Mouse (Mus musculus) urinary bladder, postnatal 14 days (tissue): Measurements from ENCODE around the gene Igfbp4.

ENCODE experiments used
- DNase-seq: peaks from one replicate; pipeline ENCODE4 v3.0.0; 2021; ENCODE audit warnings: low spot score

Gene Igfbp4

DNA sequence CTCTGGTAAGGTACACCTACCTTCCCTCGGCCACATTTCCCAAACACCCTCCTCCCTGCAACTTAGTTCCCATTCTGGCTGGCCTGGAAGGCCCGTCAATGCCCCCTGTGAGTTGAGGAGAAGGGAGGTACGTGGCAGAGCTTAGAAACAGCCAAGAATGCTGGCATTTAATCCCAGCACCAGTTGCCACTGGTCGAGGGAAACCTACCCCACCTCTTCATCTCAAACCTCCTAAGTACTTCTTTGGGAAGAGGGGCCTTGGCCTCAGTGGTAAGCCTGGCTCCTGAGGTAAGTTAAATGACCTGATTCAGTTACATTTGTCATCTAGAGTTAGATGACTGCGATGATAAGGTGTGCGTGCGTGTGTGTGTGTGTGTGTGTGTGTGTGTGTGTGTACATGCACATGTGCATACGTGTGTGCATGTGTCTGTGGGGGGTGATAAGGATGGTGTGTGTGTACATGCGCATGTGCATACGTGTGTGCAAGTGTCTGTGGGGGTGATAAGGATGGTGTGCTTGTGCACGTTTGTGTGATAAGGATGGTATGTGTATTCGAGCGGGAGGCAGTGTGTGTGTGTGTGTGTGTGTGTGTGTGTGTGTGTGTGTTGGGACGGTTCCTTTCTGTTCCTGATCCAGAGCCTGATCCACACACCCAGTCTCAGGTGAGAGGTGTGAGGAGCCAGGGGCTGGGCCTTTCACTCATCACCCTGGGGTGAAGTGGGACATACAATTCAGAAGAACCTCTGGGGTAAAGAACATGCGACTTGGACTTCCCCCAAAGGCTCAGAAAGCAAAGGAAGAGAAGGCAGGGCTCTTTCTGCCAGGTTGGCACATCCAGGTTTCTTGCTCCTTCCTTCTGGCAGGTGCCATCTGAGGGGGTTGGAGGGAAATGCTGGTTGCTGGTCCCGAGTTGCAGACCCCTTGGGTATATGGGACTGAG, 1.1 kb downstream of the Igfbp4 start:
- no peak for DNase-seq

- no peak for DNase-seq
Measured at GRCm38 (mm10) chr11:99042834-99043431, 1.9 kb downstream of the Igfbp4 start.

GRCm38 (mm10) chr11:99043632-99044031, 2.6 kb downstream of the Igfbp4 start:
- no peak for DNase-seq

DNA sequence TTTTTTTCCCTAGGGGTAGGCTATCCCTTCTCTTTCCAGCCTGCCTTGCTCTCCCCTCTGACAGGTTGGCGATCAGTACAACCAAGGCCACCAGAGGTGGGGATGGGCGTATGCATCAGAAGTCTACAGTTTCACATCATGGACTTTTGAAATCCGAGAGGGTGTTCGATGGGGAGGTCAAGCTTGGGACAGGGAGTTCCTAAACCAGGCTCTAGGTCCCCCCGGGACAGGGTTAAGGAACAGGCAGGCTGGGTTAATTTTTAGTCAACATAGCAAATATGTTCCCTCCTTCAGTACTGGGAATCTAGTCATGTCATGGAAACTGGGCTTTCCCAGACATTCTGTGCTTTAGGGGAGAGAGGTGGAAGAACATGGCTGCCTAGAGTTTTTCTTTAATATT, 3.3 kb downstream of the Igfbp4 start:
- no peak for DNase-seq

GRCm38 (mm10) chr11:99045159-99045889, 4.3 kb downstream of the Igfbp4 start:
- no peak for DNase-seq

- DNase-seq, result peak; percentile 78
Measured at GRCm38 (mm10) chr11:99047120-99047519, 6.1 kb downstream of the Igfbp4 start.

GRCm38 (mm10) chr11:99047643-99048042, 6.6 kb downstream of the Igfbp4 start:
- DNase-seq, result peak; percentile 25

DNA sequence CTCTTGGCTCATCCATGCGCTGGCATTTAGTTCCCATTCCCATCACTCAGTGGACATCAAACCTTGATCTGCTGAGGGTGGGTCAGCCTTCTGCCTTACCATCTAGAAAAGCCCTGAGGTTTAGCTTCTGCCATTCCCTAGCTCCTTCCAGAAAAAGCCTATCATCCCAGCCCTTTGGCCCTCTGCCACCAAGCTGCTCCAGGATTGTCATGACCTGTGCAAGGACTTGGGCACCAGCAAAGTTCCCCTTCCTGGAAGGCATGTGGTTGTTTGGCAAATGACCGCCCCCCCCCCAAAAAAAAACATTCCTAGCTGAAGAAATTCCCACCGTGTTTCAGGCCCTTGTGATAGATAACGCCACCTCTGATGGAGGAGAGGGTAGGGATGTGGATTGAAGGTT, 14.1 kb downstream of the Igfbp4 start:
- no peak for DNase-seq

DNA sequence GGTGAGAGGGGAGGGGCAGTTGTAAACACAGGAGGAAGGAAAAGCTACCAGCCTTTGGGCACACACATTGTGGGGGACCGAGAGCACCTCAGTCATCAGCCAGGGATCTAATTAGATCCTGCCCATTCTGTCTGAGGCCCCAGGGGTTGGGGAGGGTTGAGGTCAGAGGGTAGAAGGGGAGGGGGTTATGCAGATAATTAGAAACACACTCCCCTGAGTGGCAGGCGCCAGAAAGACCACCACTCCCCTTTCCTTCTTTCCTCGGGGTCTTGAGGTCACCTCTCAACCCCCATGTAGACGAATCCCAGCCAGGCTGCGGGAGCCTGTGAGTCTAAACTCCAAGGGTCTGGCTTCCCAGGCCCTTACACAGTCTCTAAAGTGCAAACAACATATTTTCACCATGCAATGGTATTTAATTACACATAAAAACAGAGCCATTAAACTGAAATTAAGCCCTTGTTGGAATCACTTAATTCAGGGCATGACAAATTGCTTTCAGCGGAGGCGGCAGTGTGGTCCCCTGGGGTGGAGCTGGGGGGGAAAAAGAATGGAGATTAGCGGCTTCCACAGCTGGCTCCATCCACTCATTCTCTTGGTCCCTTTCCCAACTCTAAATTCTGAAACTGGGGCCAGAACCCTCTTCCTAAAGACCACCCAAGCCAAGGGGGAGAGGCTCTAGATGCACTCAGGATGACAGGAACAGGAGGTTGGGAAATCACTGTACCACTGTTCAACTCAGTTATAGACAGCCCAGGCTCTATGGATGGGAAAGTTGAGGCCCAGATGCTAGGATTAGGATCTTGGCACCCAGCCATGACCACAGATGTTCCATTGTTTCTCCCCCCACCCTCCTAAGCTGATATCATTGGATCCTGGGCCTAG, 14.8 kb downstream of the Igfbp4 start:
- peak; percentile 31 for DNase-seq

DNA sequence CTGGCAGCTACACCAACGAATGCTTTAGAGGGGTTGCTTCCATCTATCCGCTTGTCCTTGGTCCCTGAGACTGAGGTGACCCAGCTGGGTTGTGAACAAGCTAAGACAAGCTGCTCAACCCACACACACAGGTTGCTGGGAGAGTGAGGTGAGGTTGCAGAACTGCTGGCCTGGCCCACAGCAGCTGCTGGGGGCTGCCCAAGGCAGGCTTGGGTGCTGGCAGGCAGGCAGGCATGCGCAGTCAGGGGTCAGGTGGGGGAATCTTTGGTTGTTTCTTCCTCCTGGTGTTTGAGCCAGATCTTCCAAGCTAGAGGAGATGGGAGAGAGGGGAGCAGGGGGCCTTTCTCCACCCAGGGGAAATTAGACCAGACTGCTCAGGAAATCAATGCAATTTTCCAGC, 19.4 kb downstream of the Igfbp4 start:
- no peak for DNase-seq

GRCm38 (mm10) chr11:99062661-99063060, 21.6 kb downstream of the Igfbp4 start:
- DNase-seq, result no peak

DNA sequence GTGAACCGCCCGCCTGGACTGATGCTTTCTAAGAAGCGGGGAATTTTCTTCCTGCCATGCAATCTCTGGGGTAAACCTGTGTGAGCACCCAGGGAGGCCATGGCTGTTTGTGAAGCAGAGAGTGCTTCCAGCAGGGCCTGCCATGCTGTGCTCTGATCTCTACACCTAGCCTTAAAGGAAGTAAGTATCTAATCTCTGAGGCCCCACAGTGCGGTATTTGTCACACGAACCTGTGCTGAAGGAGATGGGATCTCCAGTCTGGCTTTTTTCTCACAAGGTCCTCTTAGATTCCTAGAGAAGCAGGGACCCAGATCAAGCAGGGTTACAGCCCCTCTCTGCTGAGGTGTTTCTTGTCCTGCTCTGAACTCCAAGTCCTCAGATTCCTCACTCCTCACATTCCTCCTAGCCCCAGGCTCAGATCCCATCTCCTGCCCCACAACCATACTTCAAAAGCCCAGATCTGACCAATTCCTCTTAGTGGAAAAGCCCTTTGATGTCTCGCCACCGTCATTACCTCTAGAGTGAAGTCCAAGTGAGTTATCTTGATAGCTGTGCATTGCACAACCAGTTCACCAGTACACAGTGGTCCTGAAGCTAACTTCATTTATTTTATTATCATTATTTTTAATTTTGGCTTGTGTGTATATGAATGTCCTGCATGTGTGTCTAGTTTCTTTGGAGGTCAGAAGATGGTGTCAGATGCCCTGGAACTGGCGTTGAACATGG, 22.5 kb downstream of the Igfbp4 start:
- DNase-seq, result no peak

GRCm38 (mm10) chr11:99065353-99065752, 24.3 kb downstream of the Igfbp4 start:
- no peak for DNase-seq

- peak; percentile 83 for DNase-seq
Measured at GRCm38 (mm10) chr11:99065979-99066378, 24.9 kb downstream of the Igfbp4 start.

- no peak for DNase-seq
Measured at GRCm38 (mm10) chr11:99067591-99067990, 26.5 kb downstream of the Igfbp4 start.

GRCm38 (mm10) chr11:99068455-99068854, 27.4 kb downstream of the Igfbp4 start:
- no peak for DNase-seq

DNA sequence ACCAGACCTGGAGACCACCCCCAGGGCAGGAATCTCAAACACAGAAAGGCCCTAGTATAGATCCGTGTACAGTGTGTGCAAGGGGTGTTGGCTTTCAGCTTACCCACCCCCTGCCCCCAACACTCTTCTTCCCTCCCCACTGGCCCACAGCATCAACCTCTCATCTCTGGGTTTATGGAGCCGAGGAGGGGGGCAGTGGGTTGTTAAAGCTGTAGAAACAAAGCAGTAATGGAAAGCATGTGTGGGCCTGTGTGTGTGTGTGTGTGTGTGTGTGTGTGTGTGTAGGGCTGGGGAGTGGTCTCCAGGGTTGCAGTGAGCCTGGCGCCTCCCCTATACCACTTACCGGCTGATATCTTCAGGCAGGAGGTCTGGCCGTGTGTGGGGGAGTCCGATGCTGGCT, 30.8 kb downstream of the Igfbp4 start:
- no peak for DNase-seq

DNA sequence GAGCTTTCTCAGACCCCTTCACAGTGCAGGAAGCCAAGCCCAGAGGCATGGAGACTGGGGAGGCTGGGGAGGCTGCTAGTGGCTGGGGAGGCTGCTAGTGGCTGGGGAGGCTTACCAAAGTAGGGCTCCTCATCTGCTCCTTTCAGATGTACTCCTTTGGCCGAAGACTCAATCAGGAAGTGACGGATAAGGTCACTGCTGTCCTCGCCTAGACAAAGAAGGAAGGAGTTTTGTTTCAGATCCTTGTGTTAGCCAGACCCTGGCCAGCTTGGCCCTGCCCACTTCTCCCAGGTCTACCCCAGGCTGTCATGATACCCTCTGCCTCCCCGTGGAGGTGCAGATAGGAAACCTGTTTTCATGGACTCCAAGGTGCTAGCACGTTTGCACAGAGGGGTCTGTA, 32.7 kb downstream of the Igfbp4 start:
- DNase-seq, result no peak

DNA sequence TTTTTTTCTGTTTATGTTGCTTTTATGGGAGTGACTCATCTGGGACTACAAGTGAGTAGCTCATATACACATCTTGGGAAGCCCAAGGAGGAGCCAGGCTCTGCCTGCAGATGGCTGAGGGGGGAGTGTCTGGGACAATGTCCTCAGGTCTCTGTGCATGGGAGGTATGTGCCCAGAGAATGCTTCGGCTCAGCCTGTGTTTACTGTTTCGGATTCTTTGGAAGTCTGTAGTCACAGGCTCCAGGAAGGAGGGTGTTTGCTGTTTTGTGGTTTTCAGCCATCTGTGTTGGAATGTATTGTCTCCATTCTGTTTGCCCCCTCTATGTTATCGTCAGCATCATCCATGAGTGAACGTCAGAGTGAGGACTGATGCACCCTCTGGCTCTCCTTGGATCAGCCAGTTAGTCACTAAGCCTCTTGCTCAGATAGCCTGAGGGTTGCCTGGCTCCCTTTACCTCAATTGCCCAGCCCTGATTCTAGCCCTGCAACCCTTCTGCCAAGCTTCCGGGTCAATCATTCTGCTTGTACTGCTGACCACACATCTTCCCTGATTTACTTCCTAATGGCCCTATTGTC, 35.8 kb downstream of the Igfbp4 start:
- no peak for DNase-seq

GRCm38 (mm10) chr11:99077869-99078268, 36.8 kb downstream of the Igfbp4 start:
- DNase-seq, result no peak
